ENCODE assay signal across 24 mouse cellular contexts in the genomic region with DNA sequence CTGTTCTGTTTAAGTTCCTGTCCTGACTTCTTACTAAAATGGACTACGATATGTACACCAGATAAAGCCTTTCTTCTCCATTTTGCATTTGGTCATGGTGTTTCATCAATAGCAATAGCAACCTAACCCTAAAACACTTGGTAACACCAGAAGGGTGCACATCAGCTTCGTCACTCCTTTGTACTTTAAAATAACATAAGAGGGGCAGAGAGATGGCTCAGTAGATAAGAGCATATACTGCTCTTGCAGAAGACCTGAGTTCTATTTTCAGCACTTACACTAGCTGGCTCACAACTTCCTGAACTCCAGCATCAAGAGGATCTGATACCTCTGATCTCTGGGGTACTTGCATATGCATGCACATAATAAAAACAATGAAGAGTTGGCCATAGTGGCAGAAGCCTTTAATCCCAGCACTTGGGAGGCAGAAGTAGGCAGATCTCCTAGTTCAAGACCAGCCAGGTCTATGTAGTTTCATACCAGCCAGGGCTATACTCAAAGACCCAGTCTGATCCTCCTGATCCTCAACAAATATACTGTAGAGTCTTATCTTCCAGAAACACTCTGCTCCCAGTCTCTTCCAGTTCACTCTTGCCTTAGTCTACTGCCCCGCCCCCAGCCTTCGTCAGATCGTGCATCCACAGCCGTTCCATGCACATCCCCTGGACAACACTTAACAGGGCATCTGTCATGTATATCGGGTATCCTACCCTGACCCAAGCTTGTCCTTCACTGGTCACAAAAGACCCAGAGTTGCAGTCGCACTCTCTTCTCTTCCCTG. TPM values are rescaled to one million over a fixed set of nuclear protein-coding genes. Genes with fewer than 3 reads are reported as not detected.
DNase-seq lines count a peak whose midpoint lies in the region; ATAC-seq and TF ChIP-seq lines count a peak whose summit lies in the region.
"Had no signal": no experiment of that assay in that cellular context is flagged by ENCODE, and none has a peak within 500 bp of the region (broad histone marks: within the 10 kb centered on the region; RNA-seq: fewer than 3 reads in every experiment).

No protein-coding gene starts in this region.

- no peak for DNase-seq in thymus, adult 2 months
- no peak for DNase-seq in thymus, postnatal 4 days
- DNase-seq in liver, embryonic 14.5 days (ENCODE audit: low read depth in 3 of 3, low spot score in 3 of 3), result peak; percentile 60 to 67 (median 63)
- DNase-seq in retina, embryonic 14.5 days (ENCODE audit: low spot score), result no peak
- no peak for DNase-seq in embryo, embryonic 11 days
- DNase-seq: cerebellum, adult 11 months; cerebellum, postnatal 25 days; forebrain, postnatal 0 days; gastrocnemius, adult 2 months; heart, adult 2 months; kidney, postnatal 10 days; lung, embryonic 14.5 days; midbrain, embryonic 14.5 days; thymus, postnatal 36 days had no signal

- peaks cover 19% of the 10 kb centered on the region for H3K4me1 ChIP-seq in thymus, adult 2 months (replicated peaks; ENCODE audit: control insufficient read depth, insufficient read depth, low read length)
- H3K4me1 ChIP-seq in liver, embryonic 14.5 days (replicated peaks; ENCODE audit: control insufficient read depth in 2 of 2, insufficient read depth in 2 of 2, low read length in 1 of 2), result peaks cover 27 to 39% of the 10 kb centered on the region in 2 experiments
- no peaks in the 10 kb centered on the region for H3K4me1 ChIP-seq in midbrain, embryonic 16.5 days (ENCODE audit: control insufficient read depth, insufficient read depth, low read length)
- H3K4me1 ChIP-seq: embryonic facial prominence, embryonic 10.5 days; limb, embryonic 10.5 days had no signal

- no peak overlapping the region for H3K4me3 ChIP-seq in thymus, adult 2 months (ENCODE audit: control insufficient read depth, insufficient read depth, low read length)
- no peak overlapping the region for H3K4me3 ChIP-seq in liver, embryonic 14.5 days (ENCODE audit: insufficient read depth in 1 of 2, low read depth in 2 of 2, low read length in 2 of 2)
- no peak overlapping the region for H3K4me3 ChIP-seq in midbrain, embryonic 16.5 days (ENCODE audit: low read depth, low read length)
- H3K4me3 ChIP-seq: embryonic facial prominence, embryonic 10.5 days; erythroblast, embryonic 14.5 days; gastrocnemius, adult 2 months; heart, adult 2 months; layer of hippocampus, adult 2 months; left cerebral cortex, adult 2 months; limb, embryonic 10.5 days had no signal

- peak; percentile 57 for TF ChIP-seq EP300 in liver, embryonic 14.5 days (IDR thresholded peaks at IDR 0.05; ENCODE audit: low read depth)

- 0 out of 2 replicates have a peak, but pooled peaks have one; percentile 12 for ATAC-seq in common myeloid progenitor, adult 5-6 weeks (replicated peaks; ENCODE audit: low read depth, poor library complexity, severe bottlenecking)
- peak; percentile 85 for ATAC-seq in liver, embryonic 14.5 days (ENCODE audit: insufficient read depth)
- ATAC-seq in midbrain, embryonic 16.5 days, result no peak
- ATAC-seq: forebrain, postnatal 0 days; intestine, embryonic 16.5 days had no signal

- no peaks in the 10 kb centered on the region for H3K36me3 ChIP-seq in thymus, adult 2 months (ENCODE audit: control insufficient read depth, insufficient read depth, low read length)
- no peaks in the 10 kb centered on the region for H3K36me3 ChIP-seq in liver, embryonic 14.5 days (replicated peaks; ENCODE audit: control insufficient read depth, insufficient read depth, low read depth)
- H3K36me3 ChIP-seq in midbrain, embryonic 16.5 days (ENCODE audit: control insufficient read depth, insufficient read depth, low read length), result peaks cover 1% of the 10 kb centered on the region; the same call in 1 of the 2 replicates

- peak overlapping the region; percentile 41 for H3K4me2 ChIP-seq in liver, embryonic 14.5 days (ENCODE audit: low read depth)
- H3K4me2 ChIP-seq in midbrain, embryonic 16.5 days (ENCODE audit: low read length), result no peak overlapping the region
- H3K4me2 ChIP-seq: lung, embryonic 14.5 days had no signal

- peak overlapping the region; percentile 12; the same call in 1 of the 2 replicates for H3K9ac ChIP-seq in liver, embryonic 14.5 days (replicated peaks)
- no peak overlapping the region for H3K9ac ChIP-seq in midbrain, embryonic 16.5 days (ENCODE audit: low read depth, low read length)
- H3K9ac ChIP-seq: forebrain, postnatal 0 days; lung, embryonic 14.5 days had no signal

- H3K27me3 ChIP-seq in thymus, adult 2 months (ENCODE audit: control insufficient read depth, insufficient read depth, low read length), result no peaks in the 10 kb centered on the region
- no peaks in the 10 kb centered on the region for H3K27me3 ChIP-seq in liver, embryonic 14.5 days (ENCODE audit: control insufficient read depth, insufficient read depth, low read length)
- no peaks in the 10 kb centered on the region for H3K27me3 ChIP-seq in midbrain, embryonic 16.5 days (ENCODE audit: control insufficient read depth, insufficient read depth, low read depth, low read length)

- no peak for TF ChIP-seq POLR2A in thymus, adult 2 months (IDR thresholded peaks at IDR 0.05; ENCODE audit: control insufficient read depth, extremely low read depth, insufficient read depth, low read length, poor library complexity)

- H3K9me3 ChIP-seq in liver, embryonic 14.5 days (ENCODE audit: control insufficient read depth, low read length), result no peaks in the 10 kb centered on the region
- no peaks in the 10 kb centered on the region for H3K9me3 ChIP-seq in midbrain, embryonic 16.5 days (replicated peaks; ENCODE audit: control insufficient read depth, low read length, poor library complexity, severe bottlenecking)
- H3K9me3 ChIP-seq: embryonic facial prominence, embryonic 10.5 days; limb, embryonic 10.5 days had no signal

- H3K27ac ChIP-seq in thymus, adult 2 months (ENCODE audit: control insufficient read depth, insufficient read depth, low read length), result peak overlapping the region; percentile 70
- peak overlapping the region; percentile 74 for H3K27ac ChIP-seq in liver, embryonic 14.5 days
- no peak overlapping the region for H3K27ac ChIP-seq in midbrain, embryonic 16.5 days (ENCODE audit: low read length)
- H3K27ac ChIP-seq: embryonic facial prominence, embryonic 10.5 days; gastrocnemius, adult 2 months; heart, adult 2 months; layer of hippocampus, adult 2 months; left cerebral cortex, adult 2 months; limb, embryonic 10.5 days had no signal

- 77% methylated on average over 8 of the region's 8 CpGs for WGBS in thymus, adult 2 months
- WGBS in liver, embryonic 14.5 days (ENCODE audit: insufficient replicate concordance), result 37% methylated on average over 8 of the region's 8 CpGs
- 85% methylated on average over 8 of the region's 8 CpGs for WGBS in midbrain, embryonic 16.5 days

- no peak for TF ChIP-seq CTCF in thymus, adult 2 months (IDR thresholded peaks at IDR 0.05; ENCODE audit: borderline replicate concordance, control insufficient read depth, extremely low read depth, insufficient read depth, low read length, poor library complexity)
- TF ChIP-seq CTCF in liver, embryonic 14.5 days (IDR thresholded peaks at IDR 0.05; ENCODE audit: low read depth), result no peak

RNA-seq across cellular contexts. Expression of a gene that starts 10.0 kb away (rescaled TPM):
- polyA plus RNA-seq in thymus, adult 2 months (2012; rRNA removed), result 10.8 and 11.4 TPM in 2 replicates
- total RNA-seq in common myeloid progenitor, adult 5-6 weeks (2017), result 3.7 and 3.8 TPM in 2 replicates
- 2.1 and 2.4 TPM in 2 replicates for polyA plus RNA-seq in liver, embryonic 14.5 days (2012; rRNA removed)
- 0.93 and 1.1 TPM in 2 replicates for polyA plus RNA-seq in liver, embryonic 14.5 days (2014; fragmentation: Nextera tagmentation; extraction: Ambion mirVana)
- 13.1 and 13.8 TPM in 2 replicates for polyA plus RNA-seq in midbrain, embryonic 16.5 days (2015; fragmentation: Nextera tagmentation; extraction: Ambion mirVana)

RNA-seq across cellular contexts. Expression of a gene that starts 10.4 kb away (rescaled TPM):
- polyA plus RNA-seq in thymus, adult 2 months (2012; rRNA removed), result 0.89 and 3.0 TPM in 2 replicates
- total RNA-seq in common myeloid progenitor, adult 5-6 weeks (2017), result not detected in 2 replicates
- polyA plus RNA-seq in liver, embryonic 14.5 days (2012; rRNA removed), result 4.9 and 7.7 TPM in 2 replicates
- polyA plus RNA-seq in liver, embryonic 14.5 days (2014; fragmentation: Nextera tagmentation; extraction: Ambion mirVana), result 10.1 and 10.7 TPM in 2 replicates
- polyA plus RNA-seq in midbrain, embryonic 16.5 days (2015; fragmentation: Nextera tagmentation; extraction: Ambion mirVana), result 0.24 and 0.43 TPM in 2 replicates
- total RNA-seq: heart, adult 2 months had no signal
- polyA plus RNA-seq: embryonic facial prominence, embryonic 10.5 days; erythroblast, embryonic 14.5 days; heart, postnatal 0 days; hindbrain, embryonic 11.5 days; limb, embryonic 10.5 days; lung, embryonic 14.5 days had no signal

RNA-seq across cellular contexts. Expression of a gene that starts 11.3 kb away (rescaled TPM):
- polyA plus RNA-seq in thymus, adult 2 months (2012; rRNA removed), result 902 and 905 TPM in 2 replicates
- 481 and 549 TPM in 2 replicates for total RNA-seq in common myeloid progenitor, adult 5-6 weeks (2017)
- 119 and 138 TPM in 2 replicates for polyA plus RNA-seq in liver, embryonic 14.5 days (2012; rRNA removed)
- 93.4 and 111 TPM in 2 replicates for polyA plus RNA-seq in liver, embryonic 14.5 days (2014; fragmentation: Nextera tagmentation; extraction: Ambion mirVana)
- polyA plus RNA-seq in midbrain, embryonic 16.5 days (2015; fragmentation: Nextera tagmentation; extraction: Ambion mirVana), result 184 and 195 TPM in 2 replicates

RNA-seq across cellular contexts. Expression of a gene that starts 22.0 kb away (rescaled TPM):
- polyA plus RNA-seq in thymus, adult 2 months (2012; rRNA removed), result 8.7 and 9.3 TPM in 2 replicates
- 6.7 and 8.0 TPM in 2 replicates for total RNA-seq in common myeloid progenitor, adult 5-6 weeks (2017)
- polyA plus RNA-seq in liver, embryonic 14.5 days (2012; rRNA removed), result 1.7 and 1.8 TPM in 2 replicates
- polyA plus RNA-seq in liver, embryonic 14.5 days (2014; fragmentation: Nextera tagmentation; extraction: Ambion mirVana), result 2.0 and 2.4 TPM in 2 replicates
- polyA plus RNA-seq in midbrain, embryonic 16.5 days (2015; fragmentation: Nextera tagmentation; extraction: Ambion mirVana), result 14.5 and 14.9 TPM in 2 replicates

RNA-seq across cellular contexts. Expression of a gene that starts 22.2 kb away (rescaled TPM):
- 78.8 and 127 TPM in 2 replicates for polyA plus RNA-seq in thymus, adult 2 months (2012; rRNA removed)
- total RNA-seq in common myeloid progenitor, adult 5-6 weeks (2017), result 9.7 and 9.8 TPM in 2 replicates
- polyA plus RNA-seq in liver, embryonic 14.5 days (2012; rRNA removed), result 9.8 and 10.9 TPM in 2 replicates
- 10.5 and 13.4 TPM in 2 replicates for polyA plus RNA-seq in liver, embryonic 14.5 days (2014; fragmentation: Nextera tagmentation; extraction: Ambion mirVana)
- 44.0 and 44.8 TPM in 2 replicates for polyA plus RNA-seq in midbrain, embryonic 16.5 days (2015; fragmentation: Nextera tagmentation; extraction: Ambion mirVana)

Comparison
In these comparisons a context has a peak if more than half of its experiments do, and no peak if none do; other contexts are left out.
1. DNase-seq: peak in liver, embryonic 14.5 days (3 of 3); none in thymus, adult 2 months (single experiment), thymus, postnatal 4 days (single experiment), retina, embryonic 14.5 days (single experiment) and embryo, embryonic 11 days (single experiment).